ENCODE assay signal across 19 mouse cellular contexts in the genomic region with DNA sequence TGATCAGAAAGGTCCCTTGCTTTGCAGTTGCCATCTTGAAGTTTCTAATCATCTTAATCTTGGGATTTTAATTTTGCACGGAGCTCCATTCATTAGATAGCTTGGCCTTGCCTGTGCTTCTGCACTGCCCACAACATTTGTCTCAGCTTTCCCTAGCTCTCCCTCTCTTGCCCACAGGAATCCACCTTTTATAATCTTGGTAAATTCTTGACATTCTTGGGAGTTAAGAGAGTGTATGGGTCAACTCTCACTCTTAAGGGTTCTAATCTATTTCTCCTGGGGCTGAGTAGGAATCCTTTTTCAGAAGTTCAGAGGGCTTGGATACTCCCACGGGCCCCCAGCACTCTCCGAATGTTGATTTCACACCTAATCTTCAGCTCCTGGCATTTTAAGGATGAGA. TPM values are rescaled to one million over a fixed set of nuclear protein-coding genes. Genes with fewer than 3 reads are reported as not detected.
DNase-seq lines count a peak whose midpoint lies in the region; ATAC-seq lines count a peak whose summit lies in the region.
"Had no signal": no experiment of that assay in that cellular context is flagged by ENCODE, and none has a peak within 500 bp of the region (broad histone marks: within the 10 kb centered on the region; RNA-seq: fewer than 3 reads in every experiment).

No protein-coding gene starts in this region.

- ATAC-seq in heart, embryonic 11.5 days (replicated peaks; ENCODE audit: insufficient number of reproducible peaks, low FRiP score, low TSS enrichment), result 0 out of 2 replicates have a peak, but pooled peaks have one; percentile 11
- 0 out of 2 replicates have a peak, but pooled peaks have one; percentile 22 for ATAC-seq in kidney, embryonic 14.5 days (ENCODE audit: low FRiP score, low TSS enrichment)
- ATAC-seq: forebrain, embryonic 15.5 days; inflammation-experienced regulatory T-cells, adult 6 months; midbrain, embryonic 15.5 days had no signal

- DNase-seq in heart, postnatal 10 days, result no peak
- no peak for DNase-seq in kidney, postnatal 36 days
- DNase-seq in 3134 (ENCODE audit: extremely low read depth, insufficient read length, low spot score) (peak; percentile 62), ZHBTc4 (ENCODE audit: low read depth, low spot score) (peak; percentile 29)
- DNase-seq in spleen, adult 12 weeks (ENCODE audit: low spot score), result no peak
- DNase-seq: adrenal gland, adult 8-10 months; cerebellum, adult 9-11 months; kidney, adult 9 months; lung, postnatal 10 days; retina, postnatal 1 day had no signal

- no peak overlapping the region for H3K9ac ChIP-seq in heart, embryonic 11.5 days (ENCODE audit: low read depth, low read length)
- H3K9ac ChIP-seq in kidney, embryonic 14.5 days (ENCODE audit: low read depth, low read length), result no peak overlapping the region
- H3K9ac ChIP-seq: embryonic facial prominence, embryonic 12.5 days; forebrain, embryonic 15.5 days; hindbrain, embryonic 13.5 days; midbrain, embryonic 15.5 days had no signal

- no peaks in the 10 kb centered on the region for H3K27me3 ChIP-seq in heart, embryonic 11.5 days (ENCODE audit: control insufficient read depth, insufficient read depth, low read length)
- H3K27me3 ChIP-seq in kidney, embryonic 14.5 days (ENCODE audit: control insufficient read depth, insufficient read depth, low read length), result no peaks in the 10 kb centered on the region
- H3K27me3 ChIP-seq: embryonic facial prominence, embryonic 12.5 days; forebrain, embryonic 15.5 days; hindbrain, embryonic 13.5 days; midbrain, embryonic 15.5 days had no signal

- peak overlapping the region; percentile 70; the same call in 1 of the 2 replicates for H3K27ac ChIP-seq in heart, embryonic 11.5 days (ENCODE audit: low read depth, low read length)
- H3K27ac ChIP-seq in kidney, embryonic 14.5 days (ENCODE audit: low read depth, low read length), result no peak overlapping the region
- H3K27ac ChIP-seq: embryonic facial prominence, embryonic 12.5 days; forebrain, embryonic 15.5 days; hindbrain, embryonic 13.5 days; midbrain, embryonic 15.5 days; stomach, postnatal 0 days had no signal

- no peaks in the 10 kb centered on the region for H3K9me3 ChIP-seq in heart, embryonic 11.5 days (replicated peaks; ENCODE audit: control insufficient read depth, low read length)
- H3K9me3 ChIP-seq in kidney, embryonic 14.5 days (ENCODE audit: control insufficient read depth, low read length), result no peaks in the 10 kb centered on the region
- H3K9me3 ChIP-seq: embryonic facial prominence, embryonic 12.5 days; forebrain, embryonic 15.5 days; hindbrain, embryonic 13.5 days; midbrain, embryonic 15.5 days had no signal

- intact Hi-C loops in heart, postnatal 10 days (cut with DNase I), result no loop called here

- peaks cover 36% of the 10 kb centered on the region for H3K4me1 ChIP-seq in heart, embryonic 11.5 days (ENCODE audit: control insufficient read depth, insufficient read depth, low read length)
- no peaks in the 10 kb centered on the region for H3K4me1 ChIP-seq in kidney, embryonic 14.5 days (ENCODE audit: control insufficient read depth, insufficient read depth, low read length)
- H3K4me1 ChIP-seq: forebrain, embryonic 15.5 days; midbrain, embryonic 15.5 days had no signal

- H3K4me3 ChIP-seq in heart, embryonic 11.5 days (ENCODE audit: low read depth, low read length), result no peak overlapping the region
- no peak overlapping the region for H3K4me3 ChIP-seq in kidney, embryonic 14.5 days (ENCODE audit: low read length)
- H3K4me3 ChIP-seq: embryonic facial prominence, embryonic 12.5 days; forebrain, embryonic 15.5 days; hindbrain, embryonic 13.5 days; midbrain, embryonic 15.5 days had no signal

- WGBS in heart, embryonic 11.5 days (ENCODE audit: insufficient replicate concordance), result 12% methylated on average over 3 of the region's 3 CpGs
- 24% methylated on average over 3 of the region's 3 CpGs for WGBS in kidney, embryonic 14.5 days

- H3K4me2 ChIP-seq in heart, embryonic 11.5 days, result 0 out of 2 replicates have a peak overlapping the region, but pooled peaks have one; percentile 22
- no peak overlapping the region for H3K4me2 ChIP-seq in kidney, embryonic 14.5 days (replicated peaks; ENCODE audit: low read depth, low read length)
- H3K4me2 ChIP-seq: embryonic facial prominence, embryonic 12.5 days; forebrain, embryonic 15.5 days; hindbrain, embryonic 13.5 days; liver, embryonic 11.5 days; midbrain, embryonic 15.5 days had no signal

- no peaks in the 10 kb centered on the region for H3K36me3 ChIP-seq in heart, embryonic 11.5 days (ENCODE audit: control insufficient read depth, insufficient read depth, low read length)
- no peaks in the 10 kb centered on the region for H3K36me3 ChIP-seq in kidney, embryonic 14.5 days (ENCODE audit: control insufficient read depth, insufficient read depth, low read length)
- H3K36me3 ChIP-seq: embryonic facial prominence, embryonic 12.5 days; forebrain, embryonic 15.5 days; hindbrain, embryonic 13.5 days; midbrain, embryonic 15.5 days had no signal

RNA-seq across cellular contexts. Expression of a gene that starts 51.5 kb away (rescaled TPM):
- 41.1 and 43.4 TPM in 2 replicates for polyA plus RNA-seq in heart, embryonic 11.5 days (2014; fragmentation: Nextera tagmentation; extraction: Ambion mirVana)
- total RNA-seq in heart, postnatal 10 days (2021), result 100 to 1,000 TPM; 113 to 127 TPM
- polyA plus RNA-seq in kidney, embryonic 14.5 days (2014; fragmentation: Nextera tagmentation; extraction: Ambion mirVana), result 24.6 and 25.0 TPM in 2 replicates

Comparison
In these comparisons a context has a peak if more than half of its experiments do, and no peak if none do; other contexts are left out.
1. DNase-seq: peak in 3134 (single experiment) and ZHBTc4 (single experiment); none in heart, postnatal 10 days (0 of 2), kidney, postnatal 36 days (0 of 2) and spleen, adult 12 weeks (single experiment).